Mouse (Mus musculus) right cerebral cortex, adult 2 months (tissue): ENCODE measurements around the gene Sptlc3.

ENCODE experiments used
- DNase-seq, 2 experiments: peaks; one replicate each; pipeline ENCODE4 v3.0.0; 2021 to 2022; ENCODE audit warnings: low spot score in 2 of 2

Gene Sptlc3

DNA sequence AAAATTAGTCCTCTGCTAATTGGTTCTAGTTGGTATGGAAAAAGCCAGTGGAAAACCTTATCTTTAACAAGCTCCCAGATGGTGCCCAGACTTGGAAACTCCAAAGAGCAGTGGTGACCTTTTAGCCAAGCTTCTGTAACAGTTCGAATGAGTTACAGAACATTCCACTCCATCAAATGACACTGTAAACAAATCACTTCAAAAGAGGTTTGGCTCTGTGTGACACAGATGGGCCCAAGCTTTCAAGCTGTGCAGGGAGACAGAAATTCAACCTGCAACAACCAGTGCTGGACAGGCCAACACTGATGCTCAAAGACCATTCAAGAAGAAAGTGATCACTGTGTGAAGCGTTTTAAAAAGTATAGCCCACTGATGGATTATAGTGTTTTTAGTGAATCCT lies 144.1 kb downstream of the Sptlc3 start:
- no peak for DNase-seq

DNA sequence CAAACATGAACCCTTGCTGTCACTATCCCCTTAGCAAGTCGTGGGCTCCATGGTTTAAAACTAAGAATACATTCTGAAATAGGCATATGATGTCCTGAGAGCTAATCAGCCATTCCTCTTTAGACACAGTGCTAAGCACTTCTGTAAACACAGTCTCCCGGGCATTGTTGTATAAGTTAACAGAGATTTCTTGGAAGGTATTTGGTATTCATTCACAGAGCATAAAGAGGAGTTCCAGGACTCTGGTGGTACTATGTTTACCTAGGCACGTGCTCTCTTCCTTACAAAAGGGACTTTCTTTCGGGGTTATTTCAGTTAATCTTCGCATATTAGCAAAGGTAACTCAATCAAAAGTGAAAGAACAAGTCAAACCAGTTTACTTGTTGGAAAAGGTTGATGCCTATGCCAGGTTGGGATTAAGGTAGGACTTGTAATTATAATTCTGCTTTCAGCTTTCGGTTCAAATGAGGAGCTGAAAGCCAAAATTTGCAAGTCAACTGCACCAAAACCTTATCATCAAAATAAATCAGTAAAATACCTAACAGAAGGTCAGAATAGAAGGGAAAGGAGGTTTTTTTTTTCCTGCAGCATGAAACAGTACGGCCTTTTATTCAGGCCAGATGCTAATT lies 148.2 kb downstream of the Sptlc3 start:
- DNase-seq, result no peak

DNA sequence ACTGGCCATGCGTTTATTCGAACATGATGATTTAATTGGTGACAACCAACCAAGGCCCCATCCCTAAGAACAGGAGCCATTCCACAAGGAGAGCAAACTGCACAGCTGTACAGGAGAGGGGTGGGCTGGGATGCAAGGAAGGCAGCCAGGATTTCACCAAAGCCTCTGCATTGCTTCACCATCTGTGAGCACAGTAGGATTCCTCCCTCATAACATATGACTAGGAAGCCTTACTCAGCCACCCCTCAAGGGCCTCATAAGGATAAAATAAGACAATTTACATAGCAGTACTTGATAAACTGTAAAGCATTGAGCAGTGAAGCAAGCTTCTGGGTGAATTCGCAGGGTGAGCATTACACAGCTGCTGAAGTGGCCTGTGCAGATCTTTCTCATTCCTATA lies 155.8 kb downstream of the Sptlc3 start:
- peak; percentile 31 to 44 for DNase-seq

DNA sequence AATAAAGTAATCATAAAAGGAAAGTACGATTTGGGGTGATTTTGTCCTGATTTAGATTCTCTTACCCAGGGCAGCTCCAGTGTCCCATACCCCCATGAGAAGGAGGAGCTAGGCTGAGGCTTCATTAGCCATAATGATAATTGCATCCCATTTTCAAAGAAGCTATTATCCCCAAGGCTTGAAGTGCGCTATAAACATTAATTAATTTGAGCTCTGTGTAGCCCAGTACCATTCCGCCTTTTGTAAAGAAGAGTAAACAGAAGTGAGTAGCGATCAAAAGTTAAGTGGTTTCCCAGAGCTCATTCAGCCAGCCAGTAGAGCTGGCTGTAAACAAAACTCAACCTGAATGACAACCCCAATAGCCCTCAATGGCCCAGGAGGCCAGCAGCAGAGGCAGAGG lies 163.0 kb downstream of the Sptlc3 start:
- DNase-seq, result no peak

DNA sequence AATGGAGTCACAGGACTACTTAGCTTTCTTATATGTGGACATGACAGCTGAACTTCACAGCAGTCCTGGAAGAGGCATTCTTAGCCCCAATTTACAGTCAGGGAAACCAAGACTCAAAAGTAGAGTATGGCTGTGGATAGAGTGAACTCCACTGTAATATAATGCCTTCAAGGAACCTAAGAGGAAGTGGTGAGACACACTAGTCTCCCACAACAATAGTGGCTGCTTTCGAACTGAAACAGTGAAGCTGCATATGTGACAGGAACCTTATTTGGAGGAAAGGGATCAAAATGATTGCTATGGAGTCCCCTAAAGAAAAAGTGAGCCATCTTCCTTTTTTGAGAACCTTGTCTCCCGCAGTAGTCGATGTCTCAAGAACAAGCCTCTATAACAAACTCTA lies 178.1 kb downstream of the Sptlc3 start:
- DNase-seq, result no peak

DNA sequence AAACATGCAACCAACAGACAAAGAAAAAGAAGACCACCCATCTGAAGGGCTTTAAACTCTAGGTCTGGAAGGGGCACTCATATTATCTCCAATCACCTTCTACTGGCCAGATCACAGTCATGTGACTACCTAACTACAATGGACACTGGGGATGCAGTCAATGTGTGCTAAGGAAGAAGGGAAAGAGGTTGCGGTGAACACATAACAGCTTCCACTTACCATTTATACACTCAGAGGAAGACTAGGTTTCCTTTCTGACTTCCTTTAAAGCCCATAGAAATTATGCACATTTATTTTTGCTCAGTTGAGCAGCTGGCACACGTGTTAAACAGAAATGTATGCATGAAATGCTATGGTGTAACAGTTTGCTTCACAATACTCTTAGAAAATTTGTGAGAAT lies 178.7 kb downstream of the Sptlc3 start:
- DNase-seq, result no peak

DNA sequence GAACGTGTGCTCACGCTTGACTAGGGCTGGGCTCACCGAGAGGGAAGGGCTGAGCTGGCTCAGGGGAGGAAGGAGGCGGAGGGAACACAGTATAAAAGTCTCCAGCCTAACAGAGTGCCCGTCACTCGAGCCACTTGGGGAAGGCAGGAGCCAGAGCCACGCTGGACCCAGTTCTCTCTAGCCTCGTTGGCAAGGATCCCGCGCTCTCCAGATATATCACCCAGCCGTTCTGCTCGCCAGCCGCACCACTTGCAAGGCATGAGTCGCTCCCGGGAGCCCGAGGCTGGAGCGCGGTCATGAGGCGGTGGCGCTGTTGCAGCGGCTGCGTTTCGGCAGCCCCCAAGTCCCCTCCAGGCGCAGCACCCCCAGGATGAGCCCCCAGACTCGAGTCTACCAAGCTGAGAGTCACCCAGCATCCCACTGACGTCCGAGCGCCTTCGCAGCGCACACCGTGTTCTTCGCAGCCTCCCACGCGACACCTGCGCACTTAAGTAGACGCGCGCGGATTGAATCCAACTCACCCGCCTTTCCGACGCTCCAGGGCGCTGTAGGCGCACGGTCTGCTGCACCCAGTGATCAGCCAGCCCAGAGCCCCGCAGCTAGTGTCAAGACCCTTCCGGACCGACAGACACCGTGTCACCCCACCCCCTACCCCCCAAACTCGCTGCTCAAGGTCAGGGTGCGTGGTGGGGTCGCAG lies 183.5 kb downstream of the Sptlc3 start:
- DNase-seq, result peak; percentile 80 to 88

DNA sequence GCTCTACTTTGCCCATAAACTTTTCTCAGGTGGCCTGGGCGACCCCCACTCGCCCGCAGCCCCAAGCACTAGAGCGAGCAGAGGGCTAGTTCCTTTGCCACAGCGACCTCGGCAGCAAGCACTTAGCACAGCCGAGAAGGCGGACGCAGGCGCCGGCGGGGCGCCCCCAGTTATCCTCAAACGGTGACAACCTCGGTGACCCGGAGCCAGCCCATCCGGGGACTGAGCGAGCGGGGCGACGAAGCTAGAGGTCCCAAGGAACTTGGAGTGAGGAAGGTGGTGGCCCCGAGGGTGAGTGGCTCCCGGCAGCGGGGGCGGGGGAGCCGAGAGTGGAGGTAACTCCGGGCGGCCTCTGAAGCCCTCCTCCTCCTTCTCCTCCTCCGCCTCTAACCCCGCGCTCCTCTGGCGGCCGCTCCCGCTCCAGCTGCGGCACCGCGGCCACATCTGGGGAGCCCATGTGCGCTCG lies 184.1 kb downstream of the Sptlc3 start, which contains the start of gene Ism1:
Gene Ism1, plus strand, starts transcription at position 370 of the 466 bp plus-strand sequence.
- DNase-seq, result peak; percentile 24 to 39

DNA sequence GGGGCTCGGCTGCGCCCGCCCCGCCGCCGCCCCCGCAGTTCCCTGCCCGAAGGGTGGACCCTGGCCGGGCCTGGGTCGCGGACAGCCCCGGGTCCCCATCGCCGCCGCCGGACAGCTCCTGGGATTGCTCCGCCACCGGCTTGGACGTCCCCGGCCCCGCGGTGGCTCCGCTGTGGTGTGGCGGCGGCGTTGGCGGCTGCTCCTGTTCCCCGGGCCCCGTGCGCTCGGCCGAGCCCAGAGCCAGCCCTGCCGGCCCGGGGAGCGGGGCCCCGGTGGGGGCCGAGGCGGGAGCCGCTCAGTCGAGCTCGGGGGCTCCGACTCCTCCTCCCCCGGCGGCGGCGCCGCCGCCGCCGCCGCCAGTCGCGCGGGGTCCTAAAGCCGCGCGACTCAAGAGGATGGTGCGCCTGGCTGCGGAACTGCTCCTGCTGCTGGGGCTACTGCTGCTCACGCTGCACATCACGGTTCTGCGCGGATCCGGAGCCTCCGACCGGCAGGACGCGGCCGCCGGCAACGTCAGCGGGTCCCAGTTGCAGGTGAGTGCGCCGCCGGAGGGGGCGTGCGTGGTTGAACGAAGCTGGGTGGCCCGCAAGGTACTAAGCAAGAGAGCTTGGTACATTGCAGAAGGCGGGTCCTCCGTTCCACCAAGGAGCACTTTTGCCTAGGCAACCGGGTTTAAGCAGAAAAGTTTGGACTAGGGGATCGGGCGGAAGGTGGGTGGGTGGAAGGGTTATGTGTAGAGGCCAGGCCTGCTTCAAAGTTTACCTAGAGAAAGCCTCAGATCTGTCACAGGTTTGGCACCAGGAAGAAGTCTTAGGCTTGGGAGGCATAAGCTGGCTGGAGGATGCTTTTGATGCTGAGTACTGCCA lies 184.8 kb downstream of the Sptlc3 start:
- peak; percentile 64 to 68 for DNase-seq

DNA sequence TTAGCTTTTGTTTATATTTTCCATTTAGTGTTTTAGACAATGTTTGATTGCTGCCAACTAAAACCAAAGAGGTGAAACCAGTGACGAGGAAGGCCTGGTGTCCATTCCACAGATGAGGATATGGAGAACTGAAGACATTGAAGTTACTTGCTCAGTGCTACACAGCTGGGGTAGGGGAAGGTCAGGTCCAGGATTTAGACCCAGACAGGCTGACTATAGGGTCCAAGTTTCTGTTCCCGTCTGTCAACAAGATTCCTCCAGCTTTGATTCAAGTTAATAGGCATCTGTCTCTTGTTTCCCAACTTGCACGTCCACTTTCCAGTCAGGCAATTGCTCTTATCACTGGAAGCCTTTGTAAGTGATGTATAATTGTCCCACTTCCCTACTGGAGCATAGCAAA lies 188.8 kb downstream of the Sptlc3 start:
- DNase-seq, result no peak
